Mouse (Mus musculus): ENCODE measurements around the gene Nat9.

The Nat9 gene

DNA sequence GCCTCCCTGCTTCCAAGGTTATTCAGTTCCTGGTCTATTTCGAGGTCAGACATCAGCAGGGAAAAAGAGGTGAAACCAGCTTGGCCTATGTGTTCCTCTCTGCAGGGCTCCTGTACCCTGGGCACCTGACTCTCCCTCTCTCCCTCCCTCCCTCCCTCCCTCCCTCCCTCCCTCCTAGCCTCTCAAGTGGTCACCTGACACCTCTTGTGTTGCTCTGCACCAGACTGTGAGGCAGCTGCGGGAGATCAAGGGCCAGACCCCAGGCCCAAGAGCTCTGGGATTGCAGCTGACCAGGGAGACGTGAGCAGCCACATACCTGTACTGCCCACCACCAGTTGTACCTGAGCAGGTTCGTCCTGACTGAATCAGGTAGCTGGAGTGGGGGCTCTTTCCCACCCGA, 27.5 kb upstream of the Nat9 start:
- no peak for DNase-seq (ENCODE audit: low spot score in 2 of 2)

DNA sequence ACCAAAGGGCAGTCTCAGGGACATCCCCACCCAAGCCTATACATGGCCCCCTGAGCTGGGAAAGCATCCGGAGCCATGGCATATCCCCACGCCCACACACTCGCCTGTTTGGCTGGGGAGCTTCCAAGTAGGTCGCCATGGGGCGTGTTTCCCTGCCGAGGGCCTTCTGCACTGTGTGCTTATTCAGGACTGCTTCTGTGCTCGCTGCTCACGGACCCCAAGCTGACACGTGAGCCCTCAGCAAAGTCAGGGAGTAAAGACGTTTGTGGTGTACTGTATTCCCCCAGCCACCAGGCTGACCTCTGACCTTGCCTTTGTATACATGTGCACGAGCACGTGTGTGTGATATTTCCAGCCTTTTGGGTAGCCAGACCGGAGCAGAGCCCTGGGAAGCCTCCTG, 24.5 kb upstream of the Nat9 start:
- DNase-seq (ENCODE audit: low spot score in 2 of 2) = no peak

DNA sequence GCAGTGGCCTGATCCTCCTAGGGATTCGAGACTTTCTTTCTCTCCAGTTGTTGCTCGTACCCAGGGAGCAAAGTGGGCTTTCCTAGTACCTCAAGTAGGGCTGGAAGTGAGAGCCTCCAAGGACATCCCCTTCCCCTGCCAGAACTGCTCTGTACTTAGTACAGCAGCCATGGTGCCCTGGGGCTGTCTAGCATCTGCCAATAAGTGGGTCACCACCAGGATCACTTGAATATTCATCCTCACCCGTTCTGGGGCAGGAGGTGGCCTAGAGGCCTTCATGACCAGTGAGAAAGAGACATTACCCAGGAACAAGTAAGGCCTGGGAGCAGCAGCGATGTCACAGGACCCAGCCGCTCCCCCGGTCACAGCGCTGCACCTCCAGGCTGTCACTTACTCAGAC, 22.3 kb upstream of the Nat9 start:
- no peak for DNase-seq (ENCODE audit: low spot score in 2 of 2)

DNA sequence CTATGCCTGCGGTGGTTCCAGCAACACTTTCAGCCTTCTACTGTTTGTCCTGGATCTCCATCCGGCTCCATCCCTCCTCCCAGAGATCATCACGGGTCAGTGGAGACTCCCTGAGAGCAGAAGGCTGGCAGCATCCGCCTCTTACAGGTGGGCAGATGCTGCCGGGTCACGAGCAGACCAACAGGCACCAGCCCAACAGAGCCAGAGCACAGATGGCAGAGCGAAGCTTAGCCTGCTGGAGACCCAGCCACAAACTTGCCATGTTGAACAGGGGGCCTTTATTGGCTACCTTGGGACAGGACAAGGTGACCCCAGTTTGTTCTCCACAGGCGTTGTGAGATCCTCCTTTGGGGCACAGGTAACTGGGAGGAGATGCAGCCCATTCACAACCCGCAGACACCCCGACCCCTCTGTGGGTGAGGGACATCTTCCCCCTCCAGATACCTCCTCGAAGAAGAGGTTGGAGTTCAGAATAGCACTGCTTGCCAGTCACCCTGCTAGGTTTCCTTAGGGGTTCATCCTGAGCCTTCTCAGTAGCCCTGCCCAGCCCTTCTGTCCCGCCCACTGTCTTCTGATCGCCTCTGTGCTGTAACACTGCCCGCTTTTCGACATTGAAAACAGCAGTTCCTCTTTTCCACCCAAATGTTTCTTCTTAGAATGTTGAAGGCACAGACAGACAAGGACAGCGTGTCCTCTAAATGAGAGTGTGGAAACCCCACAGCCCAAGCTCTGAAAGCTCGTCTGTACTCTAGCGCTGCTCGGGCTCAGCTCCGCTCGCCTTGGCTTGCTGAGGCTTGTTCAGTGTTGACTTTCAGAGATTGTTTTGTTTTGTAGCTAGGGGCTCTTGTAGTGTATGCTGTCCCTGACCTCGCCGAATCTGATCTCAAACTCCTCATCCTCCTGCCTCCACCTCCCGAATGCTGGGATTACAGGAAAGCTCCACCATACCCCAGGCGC, 21.4 kb upstream of the Nat9 start:
- DNase-seq (ENCODE audit: low spot score in 2 of 2) = peak in 1 of 2 experiments; percentile 23

GRCm38 (mm10) chr11:115208126-115208525, 20.5 kb upstream of the Nat9 start:
- no peak for DNase-seq (ENCODE audit: low spot score in 2 of 2)

- DNase-seq (ENCODE audit: low spot score in 2 of 2) = no peak
Measured at GRCm38 (mm10) chr11:115202756-115203155, 15.1 kb upstream of the Nat9 start.

DNA sequence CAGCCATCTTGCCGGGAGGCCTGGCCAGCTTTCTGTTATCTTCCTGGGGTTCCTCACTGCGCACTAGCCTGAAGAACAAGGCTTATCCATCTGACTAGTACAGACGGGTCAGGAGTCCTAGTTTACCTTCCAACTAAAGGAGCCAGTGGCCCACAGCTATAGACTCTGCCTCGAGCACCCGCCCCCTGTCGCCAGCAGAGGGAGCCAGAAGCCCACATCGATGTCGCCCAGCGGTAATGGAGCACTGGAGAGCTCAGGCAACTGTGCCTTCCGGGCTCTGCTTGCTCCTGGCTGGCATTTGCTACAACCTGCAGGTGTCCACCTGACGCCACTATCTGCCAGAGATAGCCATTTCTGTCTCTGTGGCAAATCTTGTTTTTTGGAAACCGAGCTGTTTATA, 14.7 kb upstream of the Nat9 start:
- DNase-seq (ENCODE audit: low spot score in 2 of 2) = peak; percentile 71 to 89

- DNase-seq (ENCODE audit: low spot score in 2 of 2) = no peak
Measured at GRCm38 (mm10) chr11:115200520-115200919, 12.9 kb upstream of the Nat9 start.

GRCm38 (mm10) chr11:115198932-115199384, 11.3 kb upstream of the Nat9 start:
- no peak for DNase-seq (ENCODE audit: low spot score in 2 of 2)

- DNase-seq (ENCODE audit: low spot score in 2 of 2) = no peak
Measured at GRCm38 (mm10) chr11:115197558-115197957, 9.9 kb upstream of the Nat9 start.

DNA sequence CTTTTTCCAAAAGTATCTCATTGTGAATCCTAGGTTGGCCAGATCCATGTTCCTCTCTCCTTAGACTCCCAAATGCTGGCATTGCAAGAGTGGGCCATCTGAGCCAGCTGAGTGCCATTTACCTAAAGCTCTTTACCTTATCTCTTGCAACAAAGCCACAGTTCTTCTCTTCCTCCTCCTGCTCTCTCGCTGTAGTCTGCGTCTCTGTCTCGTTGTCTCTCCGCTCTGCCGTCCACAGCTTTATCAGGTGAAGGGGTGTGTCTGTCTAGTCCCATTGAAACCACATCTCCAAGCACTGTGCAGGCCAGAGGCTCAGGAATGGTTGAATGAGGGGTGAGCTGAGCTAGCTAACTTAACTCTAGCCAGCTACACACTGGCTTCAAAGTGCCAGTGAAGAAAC, 8.3 kb upstream of the Nat9 start:
- DNase-seq (ENCODE audit: low spot score in 2 of 2) = no peak

GRCm38 (mm10) chr11:115194693-115195092, 7.0 kb upstream of the Nat9 start:
- no peak for DNase-seq (ENCODE audit: low spot score in 2 of 2)

- no peak for DNase-seq (ENCODE audit: low spot score in 2 of 2)
Measured at GRCm38 (mm10) chr11:115192180-115192579, 4.5 kb upstream of the Nat9 start.

- DNase-seq (ENCODE audit: low spot score in 2 of 2) = no peak
Measured at GRCm38 (mm10) chr11:115189304-115189703, 1.6 kb upstream of the Nat9 start.

GRCm38 (mm10) chr11:115188539-115189231, 1.0 kb upstream of the Nat9 start:
- DNase-seq (ENCODE audit: low spot score in 2 of 2) = no peak

GRCm38 (mm10) chr11:115187224-115187639, 427 bp downstream of the Nat9 start, which contains the start of gene Tmem104:
Gene Tmem104, plus strand, starts transcription at chr11:115187487.
- peak; percentile 98 for DNase-seq (ENCODE audit: low spot score in 2 of 2)

DNA sequence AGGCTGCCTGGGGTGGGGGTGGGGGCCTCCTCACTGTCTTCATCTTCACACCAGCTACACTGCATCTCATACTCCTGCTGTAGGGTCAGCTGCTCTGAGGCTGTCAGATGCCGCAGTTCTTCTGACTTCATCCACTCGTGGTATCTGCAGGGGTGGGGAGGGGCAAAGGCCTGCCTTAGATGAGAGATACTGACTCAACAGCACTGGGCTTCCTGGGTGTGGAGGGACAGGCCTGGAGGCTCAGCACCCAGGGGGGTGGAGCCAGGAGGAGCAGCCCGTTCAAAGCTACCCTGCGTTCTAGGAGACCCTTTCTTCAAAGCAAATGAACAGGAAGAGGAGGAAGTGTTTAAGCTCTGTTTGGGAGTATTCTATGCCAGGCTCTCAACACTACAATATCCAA, 2.7 kb downstream of the Nat9 start:
- no peak for DNase-seq (ENCODE audit: low spot score in 2 of 2)

DNA sequence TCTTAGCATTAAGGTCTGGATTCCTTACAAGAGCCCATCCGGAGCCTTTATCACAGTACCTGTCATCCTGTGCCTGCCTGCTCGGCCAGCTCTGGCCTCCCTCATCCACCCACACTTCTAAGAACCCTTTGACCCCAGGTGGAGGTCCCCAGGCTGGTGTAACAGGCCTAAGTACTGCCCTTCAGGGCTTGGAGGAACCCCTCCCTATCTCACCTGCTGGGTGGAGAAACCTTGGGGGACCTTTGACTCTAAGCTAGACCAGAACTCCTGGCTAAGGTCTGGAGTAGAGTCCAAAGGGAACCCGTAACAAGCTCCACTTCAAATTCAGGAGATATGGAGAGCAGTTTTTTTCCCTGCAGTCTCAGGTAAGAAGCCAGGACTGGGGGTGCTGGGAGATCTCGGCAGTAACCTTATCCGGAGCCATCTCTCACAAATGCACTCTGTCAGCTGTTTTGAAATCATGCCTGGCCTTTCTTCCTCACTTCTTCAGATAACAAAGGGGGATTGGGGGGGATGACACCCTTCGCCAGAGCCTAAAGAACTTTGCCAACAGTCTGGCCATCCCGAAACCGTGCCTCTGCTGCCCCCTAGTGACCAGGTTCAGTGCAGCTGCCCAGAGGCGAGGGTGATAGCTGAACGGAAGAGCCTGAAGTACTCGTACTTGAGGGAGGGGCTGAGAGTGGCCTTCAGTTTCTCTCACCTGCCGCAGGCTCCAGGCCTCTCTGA, 5.6 kb downstream of the Nat9 start:
- peak; percentile 84 to 96 for DNase-seq (ENCODE audit: low spot score in 2 of 2)

- DNase-seq (ENCODE audit: low spot score in 2 of 2) = no peak
Measured at GRCm38 (mm10) chr11:115179881-115180280, 7.8 kb downstream of the Nat9 start.

DNA sequence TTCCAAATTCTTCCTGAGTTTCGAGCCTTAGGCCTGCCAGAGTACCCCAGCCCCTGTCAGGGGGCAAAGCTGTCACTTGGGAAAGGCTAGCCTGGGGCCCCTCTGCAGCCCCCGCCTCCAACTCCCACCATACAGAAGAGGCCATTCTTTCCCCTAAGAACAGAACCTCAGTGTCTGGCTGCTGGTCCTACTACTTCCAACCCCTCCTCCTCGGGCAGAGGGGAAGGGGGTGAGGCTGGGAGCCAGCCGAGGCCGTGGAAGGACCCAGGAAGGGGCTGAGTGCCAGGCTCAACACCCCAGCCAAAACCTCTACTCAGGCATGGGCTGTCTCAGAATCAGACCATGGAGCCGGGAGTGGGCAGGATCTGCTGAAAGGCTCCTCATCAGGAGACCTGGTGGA, 8.5 kb downstream of the Nat9 start:
- no peak for DNase-seq (ENCODE audit: low spot score in 2 of 2)

DNA sequence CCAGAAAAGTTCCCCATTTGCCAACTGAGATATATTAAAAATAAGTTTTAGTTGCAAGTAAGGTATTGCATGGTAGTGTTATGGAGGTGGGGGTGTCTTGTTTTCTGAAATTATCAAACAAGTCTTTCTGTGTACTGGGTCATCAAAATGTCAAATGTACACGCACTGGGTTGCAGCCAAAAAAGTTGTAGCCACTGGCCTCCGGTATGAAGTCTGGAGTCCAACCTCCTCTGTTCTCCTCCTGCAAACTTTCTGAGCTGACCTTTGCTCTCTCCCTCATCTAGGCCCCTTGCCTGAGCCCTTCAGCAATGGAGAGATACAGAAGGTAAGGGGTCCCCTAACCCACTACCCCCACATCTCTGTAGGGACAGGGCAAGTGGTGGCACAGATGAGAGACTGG, 8.9 kb downstream of the Nat9 start:
- DNase-seq (ENCODE audit: low spot score in 2 of 2) = no peak

DNA sequence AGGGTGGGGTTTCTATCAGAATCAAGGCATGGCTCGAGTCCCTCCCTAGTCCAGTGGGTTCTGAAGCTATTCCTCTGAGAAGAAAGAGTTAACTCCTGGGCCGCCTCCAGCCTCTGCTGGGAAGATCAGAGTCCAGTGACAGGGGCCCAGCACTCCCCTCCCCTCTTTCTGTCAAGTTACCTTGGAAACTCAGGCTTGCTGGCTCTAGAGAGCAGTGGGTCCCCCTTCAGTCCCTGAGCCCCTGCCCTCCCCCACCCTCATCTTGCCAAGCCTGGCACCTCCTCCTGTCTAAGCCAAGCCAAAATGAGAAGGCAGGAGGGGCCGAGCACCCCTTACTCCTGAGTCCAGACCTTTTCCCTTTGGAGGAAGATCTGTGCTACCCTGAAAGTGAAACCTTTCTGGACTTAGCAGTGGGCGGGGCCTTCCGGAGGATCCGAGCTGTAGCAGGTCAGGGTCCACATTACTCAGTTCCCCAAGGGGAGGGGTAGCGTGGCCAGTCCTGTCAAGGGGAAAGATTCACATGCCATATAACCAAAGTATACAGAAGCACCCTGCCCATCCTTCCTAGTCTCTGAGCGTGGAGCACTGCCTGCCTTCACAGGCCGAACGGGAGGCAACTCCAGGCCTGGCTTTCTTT, 10.0 kb downstream of the Nat9 start:
- no peak for DNase-seq (ENCODE audit: low spot score in 2 of 2)

All from spleen, postnatal 4 days (tissue).